Mouse (Mus musculus): Measurements from ENCODE around the gene Rfx6. TPM values are rescaled to one million over a fixed set of nuclear protein-coding genes. Genes with fewer than 3 reads are reported as not detected.
A peak's percentile ranks its signal among the peaks of the same experiment; 100 is the strongest.

Gene Rfx6
- not detected in 2 replicates for polyA plus RNA-seq (2015; fragmentation: Nextera tagmentation; extraction: Ambion mirVana)

DNA sequence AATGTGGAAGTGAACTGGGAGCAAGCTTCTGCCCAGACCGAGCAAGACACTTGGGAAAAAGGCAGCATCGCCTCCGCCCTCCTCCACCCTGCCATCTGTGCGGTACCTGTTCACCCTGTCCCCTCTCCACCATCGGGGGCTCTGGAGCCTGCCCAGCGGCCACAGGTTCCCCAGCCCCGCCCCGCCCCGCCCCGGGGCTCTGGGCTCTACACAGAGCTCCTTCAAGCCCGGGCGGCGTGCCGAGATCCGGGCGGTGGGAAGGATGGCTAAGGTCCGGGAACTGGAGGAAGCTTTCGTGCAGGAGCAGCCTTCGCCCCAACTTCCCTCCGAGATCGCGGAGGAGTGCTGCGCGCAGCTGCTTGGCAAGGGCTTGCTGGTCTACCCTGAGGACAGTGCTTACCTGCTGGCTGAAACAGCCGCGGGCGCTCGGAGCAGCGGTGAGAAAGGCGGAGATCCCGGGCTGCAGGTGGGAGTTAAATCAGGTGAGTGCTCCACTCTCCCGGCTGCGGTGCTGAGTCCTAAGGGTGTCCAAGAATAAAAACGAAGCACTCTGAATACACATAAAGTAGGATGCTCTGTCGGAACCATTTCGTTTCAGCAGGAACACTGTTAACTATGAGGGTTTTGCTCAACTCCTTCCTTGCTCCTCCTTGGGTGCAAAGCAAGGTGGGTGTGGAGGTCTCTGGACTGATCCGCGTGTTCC is at the start of gene Rfx6:
Gene Rfx6 (plus strand): TSS at position 209 of the 703 bp plus-strand sequence.
- H3K36me3 ChIP-seq (ENCODE audit: insufficient read depth, low read length): no peaks in the 10 kb centered on the region
- WGBS: 2% methylated on average over 38 of the region's 38 CpGs
- ATAC-seq (replicated peaks; ENCODE audit: low FRiP score, low read depth): peak; percentile 61; the same call in 1 of the 2 replicates

DNA sequence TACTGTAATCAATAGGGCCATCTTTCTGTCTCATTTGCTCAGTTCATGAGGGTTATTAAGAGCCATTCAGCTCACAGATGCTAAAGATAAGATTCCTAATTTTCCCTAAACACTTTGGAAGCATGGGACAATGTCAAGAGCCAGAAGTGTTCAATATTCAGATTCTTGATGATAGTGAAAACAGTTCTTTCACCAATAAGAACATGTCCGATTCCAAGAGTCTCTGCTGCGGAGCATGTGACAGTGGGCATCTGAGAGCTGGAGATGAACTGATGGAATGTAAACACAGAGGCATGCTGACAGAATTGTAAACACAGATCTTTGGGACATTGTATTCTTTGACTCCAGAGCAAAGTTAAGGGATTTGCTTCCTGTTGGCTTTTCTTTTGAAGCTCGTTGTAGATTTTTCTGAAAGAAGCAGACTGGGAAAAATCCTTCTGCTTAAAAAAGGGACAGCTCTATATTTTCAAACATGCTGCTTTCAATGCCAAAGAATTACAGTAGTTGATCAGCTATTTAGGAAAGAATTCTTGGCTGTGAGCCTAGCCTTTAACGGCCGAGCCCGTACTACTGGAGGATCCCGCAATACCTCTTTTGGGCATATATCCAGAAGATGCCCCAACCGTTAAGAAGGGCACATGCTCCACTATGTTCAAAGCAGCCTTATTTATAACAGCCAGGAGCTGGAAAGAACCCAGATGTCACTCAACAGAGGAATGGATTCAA is 46.0 kb upstream of the Rfx6 start, which contains the start of gene Gprc6a:
Gene Gprc6a (minus strand): TSS at position 51 of the 726 bp plus-strand sequence.
- Histone ChIP-seq H3K9ac (ENCODE audit: low read depth, low read length) (no peak within 1 kb of the TSS), H3K36me3 (ENCODE audit: insufficient read depth, low read length) (no peaks in the 10 kb centered on the region), H3K27me3 (ENCODE audit: insufficient read depth, low read length) (no peaks in the 10 kb centered on the region), H3K4me3 (replicated peaks; ENCODE audit: low read depth, low read length) (no peak within 1 kb of the TSS), H3K9me3 (replicated peaks; ENCODE audit: low read length) (no peaks in the 10 kb centered on the region), H3K4me1 (replicated peaks; ENCODE audit: insufficient read depth, low read length) (no peaks in the 10 kb centered on the region), H3K27ac (no peak within 1 kb of the TSS), H3K4me2 (ENCODE audit: low read length) (no peak within 1 kb of the TSS)
- WGBS: 57% methylated on average over 8 of the region's 8 CpGs
- no peak for TF ChIP-seq CTCF (IDR thresholded peaks at IDR 0.05; ENCODE audit: low read depth)
- no peak for ATAC-seq (replicated peaks; ENCODE audit: low FRiP score, low read depth)
- no peak for DNase-seq (ENCODE audit: low spot score)

More for the DNA sequence above, at the start of gene Rfx6:
- no peak for TF ChIP-seq CTCF (IDR thresholded peaks at IDR 0.05; ENCODE audit: low read depth)
- DNase-seq (ENCODE audit: low spot score): peak; percentile 16
- no peaks in the 10 kb centered on the region for H3K9me3 ChIP-seq (replicated peaks; ENCODE audit: low read length)
- H3K27me3 ChIP-seq (ENCODE audit: insufficient read depth, low read length): peaks cover 16% of the 10 kb centered on the region; the same call in 1 of the 2 replicates
- H3K4me3 ChIP-seq (replicated peaks; ENCODE audit: low read depth, low read length): peak within 1 kb of the TSS; percentile 34
- peaks cover 6% of the 10 kb centered on the region; the same call in 1 of the 2 replicates for H3K4me1 ChIP-seq (replicated peaks; ENCODE audit: insufficient read depth, low read length)
- H3K27ac ChIP-seq: no peak within 1 kb of the TSS
- peak within 1 kb of the TSS; percentile 78 for H3K4me2 ChIP-seq (ENCODE audit: low read length)
- no peak within 1 kb of the TSS for H3K9ac ChIP-seq (ENCODE audit: low read depth, low read length)

DNA sequence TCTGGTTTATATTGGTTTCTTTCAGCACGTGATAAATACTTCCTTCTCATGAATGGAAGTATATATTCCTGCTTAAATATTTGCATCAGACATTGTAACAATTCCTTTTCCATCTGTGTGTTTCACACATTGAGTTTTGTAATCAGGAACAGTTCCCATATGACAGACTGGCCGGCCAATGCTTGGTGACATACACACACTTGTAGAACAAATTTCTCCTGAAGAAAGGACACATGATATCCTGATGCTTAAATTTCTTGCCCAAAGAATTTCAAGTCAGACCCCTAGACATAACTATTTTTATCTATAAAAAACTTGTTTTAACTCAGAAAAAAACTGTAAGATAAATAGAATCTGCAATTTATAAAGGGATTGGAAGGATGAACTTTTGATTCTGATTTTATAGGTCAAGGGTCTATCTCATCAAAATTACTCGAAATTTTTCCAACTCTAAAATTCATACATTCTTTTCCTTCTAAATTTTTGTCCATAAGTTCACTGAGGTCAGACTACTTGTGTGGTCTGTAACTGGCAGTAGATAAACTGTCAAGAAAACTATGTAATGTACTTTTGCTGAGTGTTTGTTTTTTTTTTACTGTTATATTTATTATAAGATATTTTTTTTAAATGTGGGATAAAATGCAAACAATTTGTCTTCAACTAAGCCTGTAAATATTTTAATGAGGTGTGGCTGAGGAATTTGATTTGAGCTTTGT is 27.9 kb upstream of the Rfx6 start:
- H3K4me1 ChIP-seq (replicated peaks; ENCODE audit: insufficient read depth, low read length): no peaks in the 10 kb centered on the region
- H3K4me2 ChIP-seq (ENCODE audit: low read length): no peak overlapping the region
- WGBS: 58% methylated on average over 3 of the region's 3 CpGs
- H3K27ac ChIP-seq: no peak overlapping the region
- H3K9ac ChIP-seq (ENCODE audit: low read depth, low read length): no peak overlapping the region
- ATAC-seq (replicated peaks; ENCODE audit: low FRiP score, low read depth) (no peak), DNase-seq (ENCODE audit: low spot score) (no peak)
- no peaks in the 10 kb centered on the region for H3K9me3 ChIP-seq (replicated peaks; ENCODE audit: low read length)
- no peaks in the 10 kb centered on the region for H3K27me3 ChIP-seq (ENCODE audit: insufficient read depth, low read length)
- H3K4me3 ChIP-seq (replicated peaks; ENCODE audit: low read depth, low read length): no peak overlapping the region
- no peaks in the 10 kb centered on the region for H3K36me3 ChIP-seq (ENCODE audit: insufficient read depth, low read length)
- no peak for TF ChIP-seq CTCF (IDR thresholded peaks at IDR 0.05; ENCODE audit: low read depth)

DNA sequence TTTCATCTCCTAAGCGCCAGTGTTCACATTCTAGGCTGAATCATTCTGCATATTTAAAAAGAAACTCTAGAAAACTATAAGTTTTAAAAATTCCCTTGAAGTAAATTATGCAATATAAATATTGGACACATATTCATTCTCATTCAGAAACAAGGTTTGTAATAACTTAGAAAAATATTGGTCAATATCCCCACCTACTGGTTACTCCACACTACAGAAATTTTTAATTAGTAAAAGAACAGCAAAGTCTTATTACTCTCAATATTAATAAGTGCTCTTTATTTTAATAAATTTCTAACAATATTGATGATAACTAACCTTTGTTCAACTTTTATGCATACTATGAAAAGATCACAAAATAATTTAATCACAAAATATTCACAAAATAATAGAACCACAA is 20.2 kb upstream of the Rfx6 start:
- Histone ChIP-seq H3K4me2 (ENCODE audit: low read length) (no peak overlapping the region), H3K27ac (no peak overlapping the region), H3K9ac (ENCODE audit: low read depth, low read length) (no peak overlapping the region), H3K9me3 (replicated peaks; ENCODE audit: low read length) (no peaks in the 10 kb centered on the region), H3K27me3 (ENCODE audit: insufficient read depth, low read length) (no peaks in the 10 kb centered on the region), H3K4me1 (replicated peaks; ENCODE audit: insufficient read depth, low read length) (no peaks in the 10 kb centered on the region), H3K36me3 (ENCODE audit: insufficient read depth, low read length) (no peaks in the 10 kb centered on the region), H3K4me3 (replicated peaks; ENCODE audit: low read depth, low read length) (no peak overlapping the region)
- WGBS: 66% methylated on average over 1 of the region's 1 CpGs
- DNase-seq (ENCODE audit: low spot score): peak; percentile 19
- TF ChIP-seq CTCF (IDR thresholded peaks at IDR 0.05; ENCODE audit: low read depth): peak; percentile 57
- ATAC-seq (replicated peaks; ENCODE audit: low FRiP score, low read depth): no peak

DNA sequence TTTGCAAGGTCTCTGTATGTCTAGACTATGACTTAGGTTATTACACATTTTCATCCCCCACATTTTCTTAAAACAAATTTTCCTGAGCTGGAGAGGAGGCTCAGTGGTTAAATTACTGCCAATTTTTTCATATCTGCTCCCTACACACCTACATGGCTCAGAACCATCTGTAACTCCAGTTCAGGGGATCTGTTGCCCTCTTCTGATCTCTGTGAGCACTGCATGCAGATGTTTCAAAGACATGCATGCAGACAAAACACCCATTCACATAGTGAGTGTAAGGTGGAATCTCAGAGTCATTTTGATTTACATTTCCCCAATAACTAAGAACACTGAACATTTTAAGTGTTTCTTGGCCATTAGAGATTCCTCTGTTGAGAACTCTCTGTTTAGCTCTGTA is 8.2 kb upstream of the Rfx6 start:
- peak; percentile 3 for DNase-seq (ENCODE audit: low spot score)
- ATAC-seq (replicated peaks; ENCODE audit: low FRiP score, low read depth): no peak
- Histone ChIP-seq H3K9me3 (replicated peaks; ENCODE audit: low read length) (no peaks in the 10 kb centered on the region), H3K4me2 (ENCODE audit: low read length) (no peak overlapping the region), H3K27ac (no peak overlapping the region), H3K4me3 (replicated peaks; ENCODE audit: low read depth, low read length) (no peak overlapping the region), H3K9ac (ENCODE audit: low read depth, low read length) (no peak overlapping the region), H3K4me1 (replicated peaks; ENCODE audit: insufficient read depth, low read length) (no peaks in the 10 kb centered on the region), H3K36me3 (ENCODE audit: insufficient read depth, low read length) (no peaks in the 10 kb centered on the region), H3K27me3 (ENCODE audit: insufficient read depth, low read length) (no peaks in the 10 kb centered on the region)
- peak; percentile 50 for TF ChIP-seq CTCF (IDR thresholded peaks at IDR 0.05; ENCODE audit: low read depth)

DNA sequence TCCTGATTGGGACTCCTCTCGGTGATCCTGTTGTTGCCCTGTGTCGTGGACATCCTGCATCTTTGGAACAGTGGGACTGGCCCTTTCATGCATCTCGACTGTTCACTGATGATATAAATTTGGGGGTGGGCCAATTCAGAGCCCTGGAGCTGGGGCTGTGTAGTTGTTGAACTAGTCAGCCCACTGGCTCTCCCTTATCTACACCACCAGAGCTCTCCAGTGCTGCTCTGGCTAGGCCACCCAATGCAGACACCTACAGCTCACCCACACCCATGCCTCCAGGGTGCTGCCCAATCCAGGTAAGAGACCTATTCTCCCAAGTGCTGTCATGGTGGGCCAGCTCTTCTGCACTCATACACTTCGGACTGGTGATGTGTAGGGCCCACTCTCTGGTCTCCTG is 6.0 kb upstream of the Rfx6 start:
- H3K27ac ChIP-seq: no peak overlapping the region
- no peaks in the 10 kb centered on the region for H3K9me3 ChIP-seq (replicated peaks; ENCODE audit: low read length)
- no peak overlapping the region for H3K4me3 ChIP-seq (replicated peaks; ENCODE audit: low read depth, low read length)
- H3K27me3 ChIP-seq (ENCODE audit: insufficient read depth, low read length): peaks cover 4% of the 10 kb centered on the region; the same call in 1 of the 2 replicates
- no peaks in the 10 kb centered on the region for H3K4me1 ChIP-seq (replicated peaks; ENCODE audit: insufficient read depth, low read length)
- no peak overlapping the region for H3K4me2 ChIP-seq (ENCODE audit: low read length)
- no peaks in the 10 kb centered on the region for H3K36me3 ChIP-seq (ENCODE audit: insufficient read depth, low read length)
- TF ChIP-seq CTCF (IDR thresholded peaks at IDR 0.05; ENCODE audit: low read depth): no peak
- WGBS: 70% methylated on average over 4 of the region's 4 CpGs
- no peak for DNase-seq (ENCODE audit: low spot score)
- H3K9ac ChIP-seq (ENCODE audit: low read depth, low read length): no peak overlapping the region
- 0 out of 2 replicates have a peak, but pooled peaks have one; percentile 13 for ATAC-seq (replicated peaks; ENCODE audit: low FRiP score, low read depth)

Data from kidney, postnatal 0 days (tissue).